Mouse (Mus musculus): ENCODE data around the gene Dph6.
"Not testable (repeated sequence)": the region's sequence is repeated elsewhere in the genome, so short reads cannot be mapped to it uniquely, and the experiment has no call there.

Gene Dph6

DNA sequence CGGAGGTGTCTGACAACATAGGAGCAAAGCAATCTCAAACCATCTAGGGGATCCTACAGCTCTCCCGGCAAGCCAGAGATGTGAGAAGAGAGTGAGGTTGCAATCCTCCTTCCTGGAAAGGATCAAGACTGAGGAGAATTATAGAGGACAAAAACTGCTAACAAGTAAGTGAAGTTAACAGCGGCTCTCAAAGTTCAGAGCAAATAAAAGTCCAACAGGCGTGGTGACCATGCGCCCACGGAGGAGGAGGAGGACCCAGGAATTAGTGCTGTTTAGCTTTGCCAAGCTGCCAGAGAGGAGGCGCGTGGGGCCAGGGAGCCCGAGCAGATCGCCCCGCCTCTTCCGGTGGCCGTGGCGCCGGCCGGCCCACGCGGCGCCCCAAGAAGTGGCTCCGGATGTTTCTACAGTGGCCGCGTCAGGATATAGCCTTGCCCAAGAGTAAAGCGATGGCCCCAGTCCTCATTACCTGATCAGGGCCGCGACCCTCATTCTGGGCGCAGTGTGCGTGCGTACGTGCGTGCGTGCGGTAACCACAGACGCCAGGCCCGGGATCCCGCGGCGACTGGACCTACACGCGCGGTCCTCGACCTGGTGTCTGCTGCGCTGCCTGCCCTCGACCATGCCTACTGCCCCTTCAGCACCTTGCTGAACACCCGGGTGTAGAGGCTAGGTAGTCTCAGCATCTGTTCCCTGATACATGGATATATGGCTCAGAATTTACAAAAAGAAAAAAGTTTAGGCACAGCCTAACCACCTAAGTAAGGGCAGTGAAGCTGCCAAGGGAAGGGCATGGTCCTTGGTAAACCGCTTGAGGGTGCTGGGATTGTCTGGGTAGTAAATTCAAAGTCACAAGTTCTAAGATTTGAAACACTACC, at the start of gene Dph6:
Gene Dph6, minus strand, starts transcription at position 600 of the 875 bp plus-strand sequence.
- DNase-seq (ENCODE audit: low spot score) = peak; percentile 84

DNA sequence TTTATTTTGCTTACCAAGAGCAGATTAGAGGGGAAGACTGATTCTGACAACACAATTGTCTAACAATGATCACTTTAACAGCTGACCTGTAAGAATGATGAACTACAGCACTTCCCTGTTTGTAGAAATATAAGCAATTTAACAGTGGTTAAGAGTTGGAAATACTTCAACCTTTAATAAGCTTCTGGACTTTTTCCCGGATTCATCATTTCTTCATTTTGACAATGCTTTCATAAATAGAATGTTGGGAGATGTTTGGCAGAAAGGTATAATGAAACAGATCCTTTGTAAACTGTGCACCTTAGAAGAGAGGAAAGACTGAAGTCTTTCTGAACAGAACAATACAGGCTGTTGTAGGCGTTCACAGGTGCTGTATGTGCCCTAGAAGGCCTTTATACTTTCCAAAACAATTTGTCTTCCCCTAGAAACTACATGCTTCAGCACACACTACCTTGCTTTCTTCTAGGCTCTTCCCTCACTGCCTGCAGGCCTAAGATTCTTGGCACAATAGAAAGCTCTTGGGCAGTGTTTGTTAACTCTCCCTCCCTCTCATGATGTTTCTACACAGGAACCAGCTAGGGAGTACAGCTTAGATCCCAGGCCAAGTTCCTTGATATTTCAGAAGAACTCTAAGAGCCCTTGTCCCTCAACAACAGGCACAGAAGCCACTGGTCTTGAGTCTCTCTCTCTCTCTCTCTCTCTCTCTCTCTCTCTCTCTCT, 46.4 kb upstream of the Dph6 start:
- no peak for DNase-seq (ENCODE audit: low spot score)

DNA sequence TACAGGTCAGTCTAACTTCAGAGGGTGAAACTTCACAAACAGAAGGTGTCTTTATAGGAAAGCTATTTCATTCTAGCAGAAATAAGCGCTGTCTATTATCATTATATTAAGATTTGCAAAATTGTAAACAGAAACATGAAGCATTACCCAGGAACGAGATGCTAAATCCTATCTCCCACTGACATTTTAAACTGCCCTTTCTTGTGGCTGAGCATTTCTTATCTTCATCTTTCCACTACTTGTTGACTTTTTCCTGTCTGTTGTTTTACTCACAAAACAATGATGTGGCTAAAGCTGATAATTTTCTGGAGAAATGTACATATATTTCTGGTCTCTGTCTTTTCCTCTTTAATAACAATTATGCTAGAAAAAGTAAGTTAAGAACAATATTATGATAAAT, 36.8 kb upstream of the Dph6 start:
- no peak for DNase-seq (ENCODE audit: low spot score)

DNA sequence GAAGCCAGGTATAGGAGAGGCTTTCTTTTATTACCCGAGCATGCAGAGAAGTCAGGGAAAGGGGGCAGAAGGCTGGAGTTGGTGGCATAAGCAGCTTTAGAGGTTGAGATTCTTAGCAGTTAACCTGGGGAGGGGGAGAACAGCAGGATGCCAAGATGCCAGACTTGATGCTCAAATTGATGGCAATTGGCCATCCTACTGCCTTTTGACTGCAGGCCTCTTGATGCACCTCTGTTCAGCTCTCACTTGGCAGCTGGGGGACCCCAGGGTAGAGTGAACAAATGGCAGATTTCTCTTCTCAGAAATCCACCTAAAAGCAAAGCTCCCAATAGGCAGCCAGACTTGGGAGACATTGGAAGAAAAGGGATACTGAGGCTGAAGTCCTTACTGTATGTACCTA, 32.7 kb upstream of the Dph6 start:
- no peak for DNase-seq (ENCODE audit: low spot score)

DNA sequence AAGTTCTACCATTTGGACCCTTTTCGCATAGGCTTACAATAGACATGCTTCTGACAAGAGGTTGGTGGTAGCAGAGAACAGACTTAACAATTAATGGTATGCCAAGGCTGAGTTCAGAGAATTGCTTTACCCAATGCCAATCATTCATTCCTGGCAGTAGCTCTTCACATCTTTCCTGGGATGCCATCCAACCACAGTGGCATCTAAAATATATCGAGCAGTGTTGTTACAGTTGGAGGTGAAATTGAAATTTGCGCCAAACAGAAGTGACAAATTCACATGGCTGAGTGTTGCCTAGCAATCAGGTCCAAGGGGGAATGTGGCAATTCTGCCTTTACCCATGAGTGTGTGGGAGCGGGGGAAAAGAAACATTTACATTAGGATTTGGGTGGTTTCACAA, 32.3 kb upstream of the Dph6 start:
- peak; percentile 13 for DNase-seq (ENCODE audit: low spot score)

DNA sequence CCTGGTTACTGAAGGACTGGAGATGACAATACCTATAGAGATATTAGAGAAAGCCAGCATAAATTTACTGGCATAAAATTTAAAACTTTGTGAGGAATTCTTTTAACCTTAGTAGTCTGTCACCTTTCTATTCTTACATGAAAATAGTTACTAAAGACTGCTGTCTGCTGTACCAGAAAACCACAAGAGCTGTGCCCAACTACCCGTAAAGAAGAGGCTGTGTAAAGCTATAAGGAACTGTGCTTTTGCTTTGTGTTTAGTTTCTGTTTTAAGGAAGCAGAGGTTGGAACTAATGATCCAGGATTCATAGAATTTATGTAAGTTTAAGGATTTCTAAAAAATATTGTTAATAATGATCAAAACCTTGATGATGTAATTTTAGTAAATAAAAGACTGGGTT, 19.1 kb upstream of the Dph6 start:
- no peak for DNase-seq (ENCODE audit: low spot score)

DNA sequence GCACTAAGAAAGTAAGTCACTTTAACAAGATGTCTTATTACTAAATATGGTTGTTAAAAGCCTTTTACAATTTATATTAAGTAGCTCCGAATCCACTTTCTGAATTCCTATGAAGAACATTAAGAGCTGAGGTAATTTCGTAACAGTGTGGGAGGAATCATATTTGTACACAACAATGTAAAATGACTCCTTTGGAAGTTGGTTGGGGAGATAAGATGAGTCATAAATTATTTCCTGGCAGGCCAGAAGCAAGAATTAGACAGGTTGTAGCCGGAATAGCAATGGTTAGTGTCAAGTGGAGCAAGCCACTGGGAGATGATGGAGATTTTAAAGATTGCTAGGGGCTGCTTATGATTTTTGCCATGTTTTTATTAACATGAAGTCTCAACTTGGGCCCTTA, 16.2 kb upstream of the Dph6 start:
- DNase-seq (ENCODE audit: low spot score) = no peak

DNA sequence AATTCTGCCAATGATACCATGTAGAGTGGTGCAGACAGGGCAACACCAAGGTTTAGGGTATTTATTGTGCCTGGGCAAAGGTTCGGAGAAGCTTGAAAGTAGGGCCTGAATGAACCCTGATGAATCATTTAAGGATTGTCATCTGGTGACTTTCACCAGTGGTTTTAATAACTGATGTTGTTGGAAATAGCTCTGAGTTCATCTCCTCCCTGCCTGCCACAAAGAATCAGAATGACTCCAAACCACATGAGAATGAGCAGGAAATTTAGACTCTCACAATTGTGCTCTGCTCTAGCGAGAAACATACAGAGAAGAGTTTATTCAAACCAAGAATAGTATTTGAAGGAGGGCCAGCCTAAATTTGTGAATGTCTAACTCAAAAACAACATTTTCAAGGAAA, 4.2 kb upstream of the Dph6 start:
- no peak for DNase-seq (ENCODE audit: low spot score)

DNA sequence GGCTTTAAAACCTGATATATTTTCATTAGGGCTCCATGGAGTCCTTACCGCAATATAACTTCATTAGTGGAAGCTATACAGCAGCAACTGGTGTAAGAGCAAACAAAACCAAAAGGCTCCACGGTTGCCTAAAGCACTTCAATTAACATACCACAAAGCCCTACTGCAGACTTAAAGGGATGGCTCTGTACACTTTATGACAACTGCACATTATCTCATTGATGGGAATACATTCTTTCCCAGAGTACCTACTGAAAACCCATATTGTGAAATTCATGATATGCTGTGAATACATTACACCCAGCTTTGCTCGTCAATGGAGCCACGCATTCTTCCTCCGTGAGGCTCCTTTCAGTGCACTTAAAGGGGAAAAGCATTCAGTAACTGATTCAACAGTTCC, 8.5 kb downstream of the Dph6 start:
- no peak for DNase-seq (ENCODE audit: low spot score)

DNA sequence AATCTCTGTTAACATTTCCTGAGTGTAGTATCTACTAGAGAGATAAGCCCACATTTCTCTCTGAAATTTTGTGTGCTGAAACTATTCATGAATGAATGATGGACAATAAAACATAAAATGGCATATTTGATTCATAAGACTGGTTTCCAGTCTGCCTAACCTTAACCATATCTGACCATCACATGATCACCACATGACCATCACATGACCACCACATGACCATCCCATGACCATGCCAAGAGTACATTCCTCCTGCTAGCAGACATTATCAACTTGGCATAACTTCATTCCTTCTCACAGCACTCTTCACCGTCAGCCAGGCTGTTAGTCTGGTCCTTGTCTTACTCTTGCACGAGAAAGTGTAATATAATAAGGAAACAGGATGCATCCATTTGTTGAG, 10.9 kb downstream of the Dph6 start:
- DNase-seq (ENCODE audit: low spot score) = no peak

DNA sequence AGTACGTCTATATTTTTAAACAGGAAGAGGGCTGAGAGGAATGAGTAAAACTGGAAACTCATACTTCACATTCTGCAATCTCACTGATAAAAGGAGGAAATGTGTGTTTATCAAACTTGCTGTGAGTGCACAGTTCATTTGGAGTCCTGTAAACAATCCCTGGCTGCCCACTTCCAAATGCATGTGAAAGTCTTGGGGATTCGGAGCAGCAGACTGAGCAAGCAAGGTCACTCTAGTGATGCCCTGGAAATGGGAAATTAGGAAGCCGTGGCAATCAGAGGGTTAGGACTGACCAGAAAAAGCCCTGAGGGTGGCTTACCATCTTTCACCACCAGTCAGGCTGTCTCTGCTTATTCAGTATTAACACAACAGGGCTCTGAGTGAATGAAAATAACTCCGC, 30.1 kb downstream of the Dph6 start:
- no peak for DNase-seq (ENCODE audit: low spot score)

DNA sequence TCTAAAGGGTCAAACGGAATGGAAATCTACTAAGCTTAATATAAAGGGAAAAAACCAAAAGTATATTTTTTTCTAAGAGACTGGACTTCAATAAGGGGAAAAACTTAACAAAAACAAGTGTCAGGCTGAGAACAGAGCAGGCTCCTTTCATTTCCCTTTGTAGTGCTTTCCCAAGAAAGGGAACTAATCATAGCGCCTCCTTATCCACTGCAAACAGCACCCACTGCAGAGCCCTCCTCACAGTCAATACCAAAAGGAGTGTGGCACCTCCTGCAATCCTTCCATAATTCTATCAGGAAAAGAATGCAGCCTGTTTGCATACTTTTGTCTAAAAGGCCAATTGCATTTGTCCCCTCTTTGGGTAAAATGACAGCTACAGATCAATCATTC, 32.2 kb downstream of the Dph6 start:
- DNase-seq (ENCODE audit: low spot score) = peak; percentile 5

DNA sequence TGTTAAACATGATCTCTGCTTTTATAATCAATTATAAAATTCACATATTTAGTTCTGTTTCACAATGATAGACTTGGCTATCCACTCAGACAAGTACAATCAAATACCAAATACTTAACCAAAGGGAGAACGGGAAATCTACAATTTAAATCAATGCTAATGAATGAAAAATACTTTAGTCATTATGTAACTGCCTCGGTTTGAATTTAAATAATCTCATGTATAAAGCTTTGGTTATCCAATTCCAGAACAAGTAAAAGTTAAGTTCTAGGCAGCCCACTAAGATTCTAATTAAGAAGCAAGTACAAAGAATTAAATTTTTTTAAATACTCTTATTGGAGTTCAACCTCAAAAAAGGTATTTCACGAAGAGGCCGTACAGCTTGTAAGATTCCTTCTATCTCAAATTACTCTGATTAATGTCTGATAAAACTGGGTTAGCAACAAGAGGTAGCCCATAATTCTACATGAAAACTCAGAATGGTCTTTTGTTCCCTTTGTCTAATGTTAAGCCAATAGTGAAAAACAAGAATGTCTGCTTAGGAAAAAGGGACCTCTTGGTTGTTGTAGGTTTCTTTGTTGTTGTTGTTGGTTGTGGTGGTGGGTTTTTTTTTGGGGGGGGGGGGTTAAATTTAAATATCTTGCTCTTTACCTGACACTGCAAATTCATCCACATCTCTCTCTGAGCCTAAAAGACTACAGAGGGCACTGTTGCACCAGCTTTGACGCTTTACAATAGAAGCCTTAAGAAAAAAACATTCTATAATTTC, 32.8 kb downstream of the Dph6 start:
- DNase-seq (ENCODE audit: low spot score) = peak; percentile 13

DNA sequence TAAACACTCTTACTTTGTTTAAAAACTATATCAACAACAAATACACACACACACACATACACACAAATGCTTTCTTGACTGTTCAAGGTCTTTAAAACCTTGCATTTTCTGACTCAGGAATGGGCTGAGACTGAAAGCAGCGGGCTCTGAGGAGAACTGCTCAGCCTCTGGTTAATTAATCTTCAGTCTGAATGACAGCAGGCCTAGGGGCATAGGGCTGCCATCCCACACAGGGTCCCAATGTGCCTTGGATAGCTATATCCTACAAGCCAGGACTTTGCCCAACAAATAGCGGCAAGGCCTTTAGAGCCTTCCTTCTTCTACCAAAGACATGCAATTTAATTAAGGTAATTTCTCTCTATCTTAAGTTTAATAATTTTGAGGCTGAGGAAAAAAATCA, 43.2 kb downstream of the Dph6 start:
- no peak for DNase-seq (ENCODE audit: low spot score)

DNA sequence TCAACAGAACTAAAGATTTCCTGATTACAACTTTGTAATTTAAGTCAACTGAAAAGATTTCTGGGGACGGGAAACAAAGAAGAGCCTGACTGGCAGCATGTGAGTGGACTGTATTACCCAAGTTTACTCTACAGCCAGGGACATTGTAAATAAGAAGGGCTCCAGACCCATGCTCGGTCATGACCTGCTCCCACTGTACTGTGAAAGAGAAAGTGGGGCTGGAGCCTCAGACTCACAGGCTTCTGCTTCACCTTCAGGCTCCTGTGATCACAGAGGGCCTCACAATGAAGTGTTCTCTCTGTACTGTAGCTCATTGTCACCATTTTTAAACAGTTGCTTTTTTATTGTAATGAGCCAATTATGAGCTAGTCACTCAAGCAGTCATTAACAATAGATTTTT, 44.7 kb downstream of the Dph6 start:
- no peak for DNase-seq (ENCODE audit: low spot score)

DNA sequence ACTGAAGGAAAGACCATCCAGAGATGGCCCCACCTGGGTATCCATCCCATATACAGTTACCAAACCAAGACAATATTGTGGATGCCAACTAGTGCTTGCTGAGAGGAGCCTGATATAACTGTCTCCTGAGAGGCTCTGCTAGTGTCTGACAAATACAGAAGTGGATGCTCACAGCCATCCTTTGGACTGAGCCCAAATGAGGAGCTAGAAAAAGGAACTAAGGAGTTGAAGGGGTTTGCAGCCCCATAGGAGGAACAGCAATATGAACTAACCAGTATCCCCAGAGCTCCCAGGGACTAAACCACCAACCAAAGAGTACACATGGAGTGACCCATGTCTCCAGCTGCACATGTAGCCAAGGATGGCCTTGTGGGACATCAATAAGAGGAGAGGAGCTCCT, 49.6 kb downstream of the Dph6 start:
- not testable (repeated sequence) for DNase-seq (ENCODE audit: low spot score)

DNA sequence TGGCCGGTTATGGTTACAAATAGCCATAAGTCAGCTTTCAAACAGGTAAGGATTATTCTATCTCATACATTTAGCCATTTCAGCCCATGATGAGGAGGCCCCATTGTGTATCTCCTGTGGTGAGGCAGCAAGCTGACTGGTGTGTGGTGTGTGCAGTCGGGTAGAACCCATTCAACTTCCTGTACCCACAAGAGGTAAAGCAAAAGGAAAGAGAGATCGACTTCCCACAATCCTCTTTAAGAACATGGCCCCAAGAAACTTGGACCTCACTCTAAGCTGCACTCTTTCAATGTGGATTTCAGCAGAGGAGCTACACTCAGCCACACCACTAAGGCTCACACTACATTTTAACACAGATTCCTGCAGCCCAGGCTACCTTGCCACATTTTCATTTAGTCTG, 53.6 kb downstream of the Dph6 start:
- DNase-seq (ENCODE audit: low spot score) = no peak

DNA sequence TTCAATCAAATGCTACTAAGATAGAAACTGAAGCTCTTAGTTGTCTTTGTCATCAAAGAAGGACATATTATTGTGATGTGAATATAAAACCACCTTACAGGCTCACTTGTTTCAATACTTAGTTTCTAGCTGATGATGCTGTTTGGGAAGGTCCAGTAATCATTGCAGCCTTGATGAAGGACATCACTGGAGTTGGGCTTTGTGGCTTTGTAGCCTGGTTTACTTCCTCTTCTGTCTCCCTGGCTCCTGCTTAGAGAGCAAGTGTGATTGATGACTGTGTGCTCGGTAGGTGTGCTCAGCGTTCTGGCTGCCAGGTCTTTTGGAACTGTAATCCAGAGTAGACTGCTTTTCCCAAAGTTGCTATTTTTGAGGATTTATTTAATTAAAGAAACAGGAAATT, 55.0 kb downstream of the Dph6 start:
- no peak for DNase-seq (ENCODE audit: low spot score)

DNA sequence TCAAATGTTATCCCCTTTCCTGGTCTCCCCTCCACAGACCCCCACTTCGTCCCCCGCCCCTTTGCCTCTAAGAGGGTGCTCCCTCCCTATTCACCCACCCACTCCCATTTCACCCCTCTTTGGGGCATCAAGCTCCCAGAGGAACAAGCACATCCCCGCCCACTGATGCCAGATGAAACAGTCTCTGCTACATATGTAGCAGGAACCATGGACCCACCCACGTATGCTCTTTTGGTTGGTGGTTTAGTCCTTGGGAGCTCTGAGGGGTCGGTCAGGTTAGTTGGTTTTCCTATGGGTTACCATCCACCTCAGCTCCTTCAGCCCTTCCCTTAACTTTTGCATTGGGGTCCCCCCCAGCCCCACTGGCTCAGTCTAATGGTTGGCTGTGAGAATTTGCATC, 61.4 kb downstream of the Dph6 start:
- no peak for DNase-seq (ENCODE audit: low spot score)

DNA sequence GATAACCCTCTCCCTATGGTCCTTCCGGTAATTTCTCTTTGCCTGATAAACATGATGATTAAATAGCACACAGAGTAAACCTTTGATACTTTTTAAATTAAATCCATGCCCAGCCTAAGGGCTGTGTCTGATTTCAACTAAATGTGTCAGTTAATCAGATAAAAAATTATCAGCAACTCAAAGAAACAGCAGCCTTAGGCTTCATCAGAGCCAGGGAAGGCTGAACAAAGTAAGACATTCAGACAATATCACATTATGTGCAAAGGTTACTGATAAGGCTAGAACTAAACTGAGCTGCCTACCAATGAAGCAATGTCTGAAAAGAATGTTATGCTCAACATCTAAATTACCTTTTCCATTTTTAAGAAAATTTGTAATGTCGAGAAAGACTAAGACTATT, 74.0 kb downstream of the Dph6 start:
- no peak for DNase-seq (ENCODE audit: low spot score)

DNA sequence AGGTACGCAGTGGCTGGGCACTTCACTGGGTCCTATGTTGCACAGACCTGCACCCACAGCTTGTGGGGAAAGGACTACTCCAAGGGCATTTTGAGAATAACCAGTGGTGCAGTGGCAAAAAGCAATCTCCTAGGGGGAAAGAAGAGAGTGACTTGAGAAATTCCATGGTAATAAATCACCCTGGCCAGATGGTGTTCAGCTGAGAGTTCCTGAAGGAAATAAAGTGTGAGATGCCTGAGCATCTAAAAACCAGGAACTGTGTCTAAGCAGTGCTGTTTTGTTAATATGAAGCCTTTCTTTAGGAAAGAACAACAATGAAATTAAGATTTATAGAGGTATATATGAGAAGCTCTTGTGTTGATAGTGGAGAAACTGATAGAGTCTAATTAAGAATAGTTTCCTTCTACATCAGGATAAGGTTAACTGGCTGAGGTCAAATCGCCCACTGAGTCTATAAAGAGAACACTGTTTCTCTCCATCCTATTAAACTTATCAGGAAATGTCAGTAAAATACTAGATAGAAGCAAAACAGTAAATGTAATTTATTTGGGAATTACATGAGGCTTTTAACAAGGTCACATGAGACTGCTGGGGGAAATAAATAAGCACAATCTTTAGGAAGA, 111.7 kb downstream of the Dph6 start:
- DNase-seq (ENCODE audit: low spot score) = no peak

DNA sequence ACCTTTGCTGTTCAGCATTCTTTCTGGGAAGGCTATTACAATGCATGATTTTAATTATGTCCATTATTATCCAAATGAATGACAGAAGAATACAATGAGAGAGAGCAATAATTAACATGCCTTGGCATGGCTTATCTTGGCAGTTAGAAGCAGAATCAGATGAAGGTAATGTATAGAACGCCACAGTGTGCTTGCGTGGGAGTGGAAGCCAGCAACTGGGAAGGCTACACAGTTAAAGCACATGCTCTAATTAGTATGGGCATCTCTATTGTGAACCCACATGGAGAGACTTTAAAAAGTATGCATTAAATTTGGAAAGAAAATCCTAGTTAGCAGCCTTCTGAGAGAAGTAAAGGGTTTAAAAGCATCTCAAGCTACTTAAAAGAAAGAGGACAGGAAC, 112.4 kb downstream of the Dph6 start:
- DNase-seq (ENCODE audit: low spot score) = no peak
